Comparison of ENCODE assay signal across 16 mouse cellular contexts in the genomic region with DNA sequence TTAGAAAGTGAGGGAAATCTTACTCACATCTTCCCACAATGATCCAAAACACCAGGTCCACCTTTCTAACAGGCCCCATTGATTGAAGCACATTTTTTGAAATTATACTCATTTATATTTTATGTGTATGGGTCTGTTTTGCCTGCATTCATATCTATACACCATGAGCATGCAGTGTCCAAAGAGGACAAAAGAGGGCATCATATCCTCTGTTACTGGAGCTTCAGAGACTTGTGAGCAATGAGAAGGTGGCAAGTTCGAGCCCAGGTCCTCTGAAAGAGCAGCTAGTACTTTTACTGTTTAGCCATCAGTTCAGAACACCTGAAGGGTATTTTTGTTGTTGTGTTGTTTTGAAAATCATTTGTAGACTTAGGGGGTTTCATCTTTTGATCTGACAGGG. TPM values are rescaled to one million over a fixed set of nuclear protein-coding genes. Genes with fewer than 3 reads are reported as not detected.
"Had no signal": no experiment of that assay in that cellular context is flagged by ENCODE, and none has a peak within 500 bp of the region (broad histone marks: within the 10 kb centered on the region; RNA-seq: fewer than 3 reads in every experiment).

No protein-coding gene starts in this region.

- H3K9me3 ChIP-seq: liver, embryonic 13.5 days; midbrain, embryonic 12.5 days; midbrain, embryonic 15.5 days had no signal

- ATAC-seq: midbrain, embryonic 15.5 days had no signal

- H3K4me2 ChIP-seq: liver, embryonic 13.5 days; midbrain, embryonic 12.5 days; midbrain, embryonic 15.5 days had no signal

- H3K4me1 ChIP-seq: liver, embryonic 13.5 days; midbrain, embryonic 12.5 days; midbrain, embryonic 15.5 days had no signal

- H3K4me3 ChIP-seq: liver, embryonic 13.5 days; midbrain, embryonic 12.5 days; midbrain, embryonic 15.5 days; myocyte had no signal

- H3K27ac ChIP-seq: liver, embryonic 13.5 days; midbrain, embryonic 12.5 days; midbrain, embryonic 15.5 days had no signal

- H3K36me3 ChIP-seq: liver, embryonic 13.5 days; midbrain, embryonic 12.5 days; midbrain, embryonic 15.5 days had no signal

- H3K9ac ChIP-seq: liver, embryonic 13.5 days; midbrain, embryonic 12.5 days; midbrain, embryonic 15.5 days had no signal

- DNase-seq: kidney, adult 9 months; kidney, postnatal 14 days; kidney, postnatal 4 days; liver, embryonic 13.5 days; lung, adult 2 months; lung, postnatal 14 days; lung, postnatal 4 days; right cerebral cortex, adult 18-20 months; right cerebral cortex, postnatal 14 days; right cerebral cortex, postnatal 4 days; thymus, postnatal 25 days had no signal

- H3K27me3 ChIP-seq: liver, embryonic 13.5 days; midbrain, embryonic 15.5 days had no signal

RNA-seq across cellular contexts. Expression of gene Gm973, which starts 52.2 kb away (rescaled TPM):
- total RNA-seq: liver, adult 2 months had no signal
- polyA plus RNA-seq: liver, adult 2 months; liver, embryonic 16.5 days; myocyte had no signal
